Mouse (Mus musculus) hindbrain, embryonic 16.5 days (tissue): ENCODE data around the gene Dhx32. TPM values are rescaled to one million over a fixed set of nuclear protein-coding genes. Genes with fewer than 3 reads are reported as not detected.

Experiments
- ATAC-seq: fragments of 200-750 bp; cut with Nextera tagmentation; 2 replicates; pipeline ENCODE4 v1.8.0; 2017; ENCODE audit warnings: moderate TSS enrichment, moderate library complexity
- H3K27ac ChIP-seq: fragments of 300-500 bp; sonication (generic); 2 replicates; pipeline ENCODE4 v1.5.1; 2014; ENCODE audit warnings: low read depth, mild to moderate bottlenecking, control low read depth, low read length, moderate library complexity
- H3K27me3 ChIP-seq: fragments of 300-500 bp; sonication (generic); replicated peaks from 2 replicates; pipeline ENCODE4 v1.6.1; 2014; ENCODE audit warnings: low read length; ENCODE audit not compliant: control insufficient read depth, insufficient read depth
- H3K36me3 ChIP-seq: fragments of 300-500 bp; sonication (generic); 2 replicates; pipeline ENCODE4 v1.6.1; 2014; ENCODE audit warnings: mild to moderate bottlenecking, low read length, moderate library complexity, mixed read lengths; ENCODE audit not compliant: control insufficient read depth, insufficient read depth
- H3K4me1 ChIP-seq: fragments of 300-500 bp; sonication (generic); 2 replicates; pipeline ENCODE4 v1.6.1; 2014; ENCODE audit warnings: low read depth, low read length; ENCODE audit not compliant: control insufficient read depth, insufficient read depth
- H3K4me2 ChIP-seq: fragments of 300-500 bp; sonication (generic); 2 replicates; pipeline ENCODE4 v1.6.1; 2014; ENCODE audit warnings: mild to moderate bottlenecking, low read length, control low read depth, moderate library complexity
- H3K4me3 ChIP-seq: fragments of 300-500 bp; sonication (generic); 2 replicates; pipeline ENCODE4 v1.5.1; 2014; ENCODE audit warnings: mild to moderate bottlenecking, low read length, control low read depth, moderate library complexity
- H3K9ac ChIP-seq: fragments of 300-500 bp; sonication (generic); 2 replicates; pipeline ENCODE4 v1.6.1; 2014; ENCODE audit warnings: low read depth, mild to moderate bottlenecking, control low read depth, low read length, moderate library complexity
- H3K9me3 ChIP-seq: fragments of 300-500 bp; sonication (generic); 2 replicates; pipeline ENCODE4 v1.6.1; 2014; ENCODE audit warnings: mild to moderate bottlenecking, low read length, moderate library complexity; ENCODE audit not compliant: control insufficient read depth
- WGBS: fragments of 180-500 bp; shearing (Covaris S2); extraction: QIAGEN DNeasy Blood & Tissue Kit; methylation state at CpG from one replicate; pipeline ENCODE4 v1.1.7; 2014; 5-methylcytosine and 5-hydroxymethylcytosine counted together
- polyA plus RNA-seq: library from polyadenylated mRNA; unstranded; fragments of >200 nt; fragmentation: Nextera tagmentation; extraction: Ambion mirVana; gene quantifications from 2 replicates; pipeline ENCODE4 v1.2.1, GENCODE M21; 2015

The Dhx32 gene
- polyA plus RNA-seq, 1 experiment from 2014 or later = 43.8 TPM

- Histone ChIP-seq H3K36me3 (peaks cover 10% of the 10 kb centered on the region), H3K27ac (no peak overlapping the region; the same call in 1 of the 2 replicates), H3K4me2 (no peak overlapping the region), H3K4me1 (no peaks in the 10 kb centered on the region), H3K4me3 (no peak overlapping the region), H3K27me3 (no peaks in the 10 kb centered on the region), H3K9me3 (no peaks in the 10 kb centered on the region), H3K9ac (no peak overlapping the region)
- ATAC-seq = no peak
- 92% methylated on average over 1 of the region's 1 CpGs for WGBS
Measured at GRCm38 (mm10) chr7:133744209-133744608, 38.3 kb downstream of the Dhx32 start.

- WGBS = 50% methylated on average over 4 of the region's 4 CpGs
- Histone ChIP-seq H3K27me3 (no peaks in the 10 kb centered on the region), H3K9me3 (no peaks in the 10 kb centered on the region), H3K27ac (peak overlapping the region; percentile 3; the same call in 1 of the 2 replicates), H3K9ac (no peak overlapping the region), H3K4me2 (no peak overlapping the region), H3K4me3 (no peak overlapping the region), H3K4me1 (no peaks in the 10 kb centered on the region), H3K36me3 (peaks cover 10% of the 10 kb centered on the region)
- ATAC-seq = peak; percentile 40
Measured at GRCm38 (mm10) chr7:133743611-133744010, 38.9 kb downstream of the Dhx32 start.

GRCm38 (mm10) chr7:133742530-133743325 is 39.8 kb downstream of the Dhx32 start:
- Histone ChIP-seq H3K9ac (no peak overlapping the region), H3K27me3 (no peaks in the 10 kb centered on the region), H3K4me1 (no peaks in the 10 kb centered on the region), H3K27ac (0 out of 2 replicates have a peak overlapping the region, but pooled peaks have one; percentile 34), H3K4me2 (no peak overlapping the region), H3K4me3 (no peak overlapping the region), H3K36me3 (peaks cover 10% of the 10 kb centered on the region), H3K9me3 (no peaks in the 10 kb centered on the region)
- no peak for ATAC-seq
- 87% methylated on average over 12 of the region's 12 CpGs for WGBS

GRCm38 (mm10) chr7:133740558-133740957 is 42.0 kb downstream of the Dhx32 start:
- Histone ChIP-seq H3K9me3 (no peaks in the 10 kb centered on the region), H3K27me3 (no peaks in the 10 kb centered on the region), H3K36me3 (peaks cover 12% of the 10 kb centered on the region), H3K4me2 (no peak overlapping the region), H3K4me3 (no peak overlapping the region), H3K9ac (no peak overlapping the region), H3K4me1 (no peaks in the 10 kb centered on the region), H3K27ac (no peak overlapping the region)
- 95% methylated on average over 7 of the region's 7 CpGs for WGBS
- ATAC-seq = no peak

GRCm38 (mm10) chr7:133731971-133732645 is 50.4 kb downstream of the Dhx32 start:
- Histone ChIP-seq H3K4me2 (no peak overlapping the region), H3K4me1 (no peaks in the 10 kb centered on the region), H3K36me3 (0 out of 2 replicates have a peak, but pooled peaks cover 2% of the 10 kb centered on the region), H3K27ac (no peak overlapping the region), H3K27me3 (no peaks in the 10 kb centered on the region), H3K4me3 (no peak overlapping the region), H3K9me3 (no peaks in the 10 kb centered on the region), H3K9ac (no peak overlapping the region)
- peak; percentile 71 for ATAC-seq
- 57% methylated on average over 4 of the region's 4 CpGs for WGBS

- Histone ChIP-seq H3K9me3 (no peaks in the 10 kb centered on the region), H3K27me3 (no peaks in the 10 kb centered on the region), H3K4me2 (no peak overlapping the region), H3K9ac (no peak overlapping the region; the same call in 1 of the 2 replicates), H3K36me3 (no peaks in the 10 kb centered on the region), H3K27ac (no peak overlapping the region), H3K4me1 (no peaks in the 10 kb centered on the region), H3K4me3 (no peak overlapping the region)
- WGBS = 82% methylated on average over 11 of the region's 11 CpGs
- no peak for ATAC-seq
Measured at GRCm38 (mm10) chr7:133730324-133731191, 52.0 kb downstream of the Dhx32 start.

GRCm38 (mm10) chr7:133729351-133729750 is 53.2 kb downstream of the Dhx32 start:
- no peak overlapping the region for H3K27ac ChIP-seq
- 73% methylated on average over 5 of the region's 5 CpGs for WGBS

GRCm38 (mm10) chr7:133727027-133727426 is 55.5 kb downstream of the Dhx32 start:
- no peaks in the 10 kb centered on the region for H3K27me3 ChIP-seq
- no peaks in the 10 kb centered on the region for H3K4me1 ChIP-seq
- H3K9me3 ChIP-seq = no peaks in the 10 kb centered on the region
- ATAC-seq = no peak
- no peak overlapping the region for H3K9ac ChIP-seq
- no peak overlapping the region for H3K27ac ChIP-seq
- H3K4me3 ChIP-seq = no peak overlapping the region
- H3K36me3 ChIP-seq = peaks cover 18% of the 10 kb centered on the region
- no peak overlapping the region for H3K4me2 ChIP-seq
- 85% methylated on average over 6 of the region's 6 CpGs for WGBS

More at GRCm38 (mm10) chr7:133729351-133729750, 53.2 kb downstream of the Dhx32 start:
- H3K36me3 ChIP-seq = peaks cover under 1% of the 10 kb centered on the region; the same call in 1 of the 2 replicates
- H3K4me3 ChIP-seq = no peak overlapping the region
- no peak overlapping the region for H3K4me2 ChIP-seq
- no peaks in the 10 kb centered on the region for H3K9me3 ChIP-seq
- H3K27me3 ChIP-seq = no peaks in the 10 kb centered on the region
- ATAC-seq = 0 out of 2 replicates have a peak, but pooled peaks have one; percentile 9
- H3K9ac ChIP-seq = no peak overlapping the region
- H3K4me1 ChIP-seq = no peaks in the 10 kb centered on the region
